Mouse (Mus musculus) small intestine, adult 2 months (tissue): ENCODE data around the gene Adora2a.

Experiments used
- CTCF ChIP-seq: fragments of 200-500 bp; IDR thresholded peaks from 2 replicates; pipeline ENCODE4 v1.5.1; 2012; ENCODE audit warnings: low read depth, mild to moderate bottlenecking, control low read depth, inconsistent platforms, low read length, moderate library complexity, mixed read lengths; ENCODE audit not compliant: insufficient replicate concordance, insufficient read length; ENCODE audit errors: extremely low read depth
- POLR2A ChIP-seq: fragments of 200-500 bp; IDR thresholded peaks from 2 replicates; pipeline ENCODE4 v1.6.1; 2012; ENCODE audit warnings: low read depth, mild to moderate bottlenecking, control low read depth, inconsistent platforms, low read length, moderate library complexity

DNA sequence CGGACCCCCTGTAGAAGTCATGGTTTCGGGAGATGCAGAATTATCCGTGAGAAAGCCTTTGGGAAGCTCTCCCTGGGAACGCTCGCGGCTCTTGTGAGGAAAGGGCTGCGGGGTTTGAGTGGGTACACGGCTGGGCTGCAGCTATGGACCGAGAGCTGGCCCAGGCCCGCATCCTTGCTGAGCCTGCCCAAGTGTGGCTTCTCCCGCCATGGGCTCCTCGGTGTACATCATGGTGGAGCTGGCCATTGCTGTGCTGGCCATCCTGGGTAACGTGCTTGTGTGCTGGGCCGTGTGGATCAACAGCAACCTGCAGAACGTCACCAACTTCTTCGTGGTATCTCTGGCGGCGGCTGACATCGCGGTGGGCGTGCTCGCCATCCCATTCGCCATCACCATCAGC, 9.1 kb downstream of the Adora2a start:
- TF ChIP-seq CTCF (no peak), POLR2A (no peak)
